Mouse (Mus musculus) left cerebral cortex, adult 8-10 months (tissue): ENCODE measurements around the gene Gapvd1. TPM values are rescaled to one million over a fixed set of nuclear protein-coding genes. Genes with fewer than 3 reads are reported as not detected.
"Not testable (repeated sequence)": the region's sequence is repeated elsewhere in the genome, so short reads cannot be mapped to it uniquely, and the experiment has no call there.

ENCODE experiments used
- DNase-seq, 2 experiments: peaks; one replicate each; pipeline ENCODE4 v3.0.0; 2022; ENCODE audit warnings: low spot score in 2 of 2
- total RNA-seq, 4 experiments: library from RNA; stranded (reverse); gene quantifications; 2 replicates each; pipeline ENCODE4 v1.2.4; 2022

Gapvd1 gene
- total RNA-seq = 10 to 100 TPM; 92.9 to 97.7 (median 96.1) TPM

GRCm38 (mm10) chr2:34754551-34755358 lies at the start of gene Gapvd1:
Gene Gapvd1 (minus strand): TSS chr2:34755232.
- no peak for DNase-seq

DNA sequence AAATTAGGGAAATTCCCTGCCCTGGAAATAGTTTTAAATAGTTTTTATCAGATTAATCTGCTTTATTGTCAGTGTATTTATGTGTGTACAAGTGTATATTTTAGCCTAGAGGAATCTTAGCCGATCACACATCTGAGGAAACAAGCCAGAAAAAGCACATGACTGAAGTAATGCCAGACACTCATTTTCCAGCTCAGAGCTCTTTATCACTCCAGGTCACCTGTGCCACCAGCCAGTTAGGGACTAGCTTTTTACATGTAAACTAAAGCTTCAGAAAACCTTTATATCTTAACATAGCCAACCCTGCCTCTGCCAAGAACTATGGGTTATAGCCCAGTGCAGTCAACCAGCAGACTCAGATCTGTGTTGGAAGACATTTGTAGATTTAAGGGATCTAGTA lies 49.8 kb upstream of the Gapvd1 start:
- DNase-seq = no peak

- DNase-seq = no peak
These were observed 49.1 kb upstream of the Gapvd1 start for GRCm38 (mm10) chr2:34804172-34804571.

DNA sequence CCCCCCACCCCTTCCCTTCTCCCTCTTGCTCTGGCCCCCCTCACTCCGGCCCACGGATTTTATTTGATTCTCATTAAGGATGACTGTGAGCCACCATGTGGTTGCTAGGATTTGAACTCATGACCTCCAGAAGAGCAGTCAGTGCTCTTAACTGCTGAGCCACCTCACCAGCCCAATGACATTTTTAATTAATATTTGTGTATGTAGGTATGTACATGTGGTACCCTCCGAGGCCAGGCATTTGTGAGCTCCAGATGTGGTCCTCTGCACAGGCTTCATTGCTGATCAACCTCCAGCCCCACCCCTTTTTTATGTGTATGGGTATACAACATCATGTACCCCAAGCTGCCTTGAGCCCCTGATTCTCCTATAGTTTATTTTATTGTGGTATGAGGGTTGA lies 48.7 kb upstream of the Gapvd1 start:
- DNase-seq = no peak

- DNase-seq = not testable (repeated sequence)
These were observed 47.7 kb upstream of the Gapvd1 start for GRCm38 (mm10) chr2:34802565-34803245.

DNA sequence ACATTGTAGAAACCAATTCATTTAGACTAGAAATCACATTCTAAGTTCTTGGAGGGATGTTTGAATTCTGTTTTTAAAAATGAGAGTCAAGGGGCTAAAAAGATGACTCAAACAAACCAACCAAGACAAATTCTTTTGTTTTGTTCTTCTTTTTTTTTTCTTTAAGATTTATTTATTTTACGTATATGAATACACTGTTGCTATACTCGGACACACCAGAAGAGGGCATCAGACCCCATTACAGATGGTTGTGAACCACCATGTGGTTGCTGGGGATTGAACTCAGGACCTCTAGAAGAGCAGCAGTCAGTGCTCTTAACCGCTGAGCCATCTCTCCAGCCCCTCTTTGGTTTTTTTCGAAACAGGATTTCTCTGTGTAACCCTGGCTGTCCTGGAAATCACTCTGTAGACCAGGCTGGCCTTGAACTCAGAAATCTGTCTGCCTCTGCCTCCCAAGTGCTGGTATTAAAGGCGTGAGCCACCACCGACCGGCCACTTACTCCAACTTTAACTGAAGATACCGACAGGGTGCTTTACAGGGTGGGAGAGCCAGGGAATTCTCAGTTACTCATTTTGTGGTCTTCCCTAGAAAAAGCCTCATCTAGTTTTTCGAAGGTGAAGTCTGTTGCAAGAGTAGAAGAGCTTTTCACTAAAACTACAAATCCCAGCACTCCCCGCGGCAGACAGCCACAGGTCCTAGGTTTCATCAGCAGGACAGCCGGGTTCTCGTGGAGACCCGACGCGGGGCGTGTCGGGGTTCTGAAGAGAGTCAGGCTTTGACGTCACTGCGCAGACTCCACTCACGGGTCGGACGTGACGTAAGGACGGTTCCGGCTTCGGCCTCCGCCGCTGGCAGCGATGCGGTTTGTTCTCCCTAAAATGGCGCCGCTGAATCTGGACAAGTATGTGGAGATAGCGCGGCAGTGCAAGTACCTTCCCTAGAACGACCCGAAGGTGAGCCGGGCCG lies 46.8 kb upstream of the Gapvd1 start:
- peak; percentile 91 to 97 for DNase-seq

DNA sequence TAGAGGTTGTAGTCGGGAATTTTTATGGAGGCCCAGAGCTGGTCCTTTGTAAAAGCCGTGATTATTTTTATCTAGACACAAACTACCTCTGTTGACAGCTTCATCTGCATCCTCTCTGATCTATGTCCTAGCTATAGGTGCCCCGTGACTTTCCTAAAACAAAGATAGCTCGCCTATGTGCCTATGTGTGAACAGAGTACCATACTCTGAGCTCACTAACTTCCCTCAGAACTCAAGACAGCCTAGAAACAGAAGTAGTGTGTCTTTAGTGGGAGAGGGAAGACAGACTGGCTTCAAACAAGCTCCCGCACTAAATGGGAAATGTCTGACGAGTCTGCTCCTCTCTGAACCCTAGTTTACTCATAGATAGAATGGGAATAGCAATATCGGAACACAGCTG lies 45.3 kb upstream of the Gapvd1 start:
- DNase-seq = no peak

DNA sequence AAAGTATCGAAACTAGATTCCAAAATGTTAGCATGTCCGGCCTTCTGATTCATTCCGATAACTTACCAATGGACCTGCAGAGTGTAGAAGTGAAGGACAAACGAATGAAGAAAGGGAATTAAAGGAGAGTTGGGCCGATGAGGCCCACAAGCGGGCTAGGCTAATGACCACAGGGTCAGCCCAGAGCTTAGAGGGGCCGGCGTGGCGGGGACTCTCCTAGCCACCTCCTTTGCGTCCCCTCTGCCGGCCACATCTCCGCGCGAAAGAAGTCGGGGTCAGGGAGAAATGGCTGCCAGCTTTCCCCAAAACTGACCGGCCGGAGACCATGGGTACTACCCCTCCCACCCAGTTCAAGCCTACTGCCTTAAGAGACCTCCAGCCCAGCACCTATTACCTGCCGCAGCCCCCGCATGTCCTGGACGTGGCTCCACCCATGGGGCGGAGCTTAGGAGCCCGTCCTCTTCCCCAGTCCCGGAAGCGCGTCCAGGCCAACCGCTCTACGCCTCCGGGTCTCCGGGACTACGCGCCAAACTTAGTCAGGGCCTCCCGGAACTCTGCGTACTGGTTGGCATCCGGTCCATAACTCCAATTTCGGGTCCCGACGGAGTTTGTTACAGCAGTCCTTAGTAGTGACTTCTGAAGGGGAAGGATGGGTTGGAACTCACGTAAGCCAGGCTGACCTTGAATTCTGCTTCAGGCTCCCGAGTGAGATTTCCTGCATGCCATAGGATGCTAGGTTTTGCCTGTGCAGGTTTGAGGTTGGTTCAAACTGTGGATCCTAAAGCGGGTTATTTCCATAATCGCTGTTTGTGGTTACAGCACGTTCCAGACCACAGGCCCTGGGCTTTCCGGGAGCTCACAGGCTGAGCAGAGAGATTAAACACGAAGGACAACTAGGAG lies 44.6 kb upstream of the Gapvd1 start, which contains the start of gene Rabepk:
Rabepk (minus strand) TSS at position 556 of the 900 bp plus-strand sequence.
- peak; percentile 51 to 76 for DNase-seq

GRCm38 (mm10) chr2:34795426-34795825 lies 40.4 kb upstream of the Gapvd1 start:
- no peak for DNase-seq

DNA sequence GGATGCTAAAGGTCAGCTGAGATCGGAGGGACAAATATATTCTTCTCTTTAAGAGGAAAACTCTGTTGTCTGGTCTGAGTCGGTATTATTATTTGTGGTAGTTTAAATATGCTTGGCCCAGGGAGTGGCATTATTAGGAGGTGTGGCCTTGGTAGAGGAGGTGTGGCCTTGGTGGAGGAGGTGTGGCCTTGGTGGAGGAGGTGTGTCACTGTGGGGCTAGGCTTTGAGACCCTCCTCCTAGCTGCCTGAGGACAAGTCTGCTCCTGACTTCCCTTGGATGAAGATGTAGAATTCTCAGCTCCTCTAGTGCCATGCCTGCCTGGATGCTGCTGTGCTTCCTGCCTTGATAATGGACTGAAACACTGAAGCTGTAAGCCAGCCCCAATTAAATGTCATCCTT lies 39.5 kb upstream of the Gapvd1 start:
- no peak for DNase-seq

- not testable (repeated sequence) for DNase-seq
These were observed 37.5 kb upstream of the Gapvd1 start for GRCm38 (mm10) chr2:34792543-34792942.

DNA sequence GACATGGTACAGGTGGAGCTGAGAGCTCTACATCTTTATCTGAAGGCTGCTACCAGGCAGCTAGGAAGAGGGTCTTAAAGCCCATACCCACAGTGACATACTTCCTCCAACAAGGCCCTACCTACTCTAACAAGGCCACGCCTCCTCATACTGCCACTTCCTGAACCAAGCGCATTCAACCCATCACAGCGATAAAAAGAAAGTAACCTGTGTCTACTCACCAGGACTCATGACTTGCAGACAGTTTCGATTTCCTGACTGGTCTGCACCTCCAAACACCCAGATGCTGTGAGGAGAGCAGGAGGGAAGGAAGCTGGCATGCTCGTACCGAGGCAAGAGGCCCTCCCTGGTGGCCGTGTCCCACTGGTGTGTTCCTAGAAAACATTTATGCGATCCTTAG lies 35.2 kb upstream of the Gapvd1 start:
- DNase-seq = no peak

GRCm38 (mm10) chr2:34784085-34784484 lies 29.1 kb upstream of the Gapvd1 start:
- DNase-seq = no peak

DNA sequence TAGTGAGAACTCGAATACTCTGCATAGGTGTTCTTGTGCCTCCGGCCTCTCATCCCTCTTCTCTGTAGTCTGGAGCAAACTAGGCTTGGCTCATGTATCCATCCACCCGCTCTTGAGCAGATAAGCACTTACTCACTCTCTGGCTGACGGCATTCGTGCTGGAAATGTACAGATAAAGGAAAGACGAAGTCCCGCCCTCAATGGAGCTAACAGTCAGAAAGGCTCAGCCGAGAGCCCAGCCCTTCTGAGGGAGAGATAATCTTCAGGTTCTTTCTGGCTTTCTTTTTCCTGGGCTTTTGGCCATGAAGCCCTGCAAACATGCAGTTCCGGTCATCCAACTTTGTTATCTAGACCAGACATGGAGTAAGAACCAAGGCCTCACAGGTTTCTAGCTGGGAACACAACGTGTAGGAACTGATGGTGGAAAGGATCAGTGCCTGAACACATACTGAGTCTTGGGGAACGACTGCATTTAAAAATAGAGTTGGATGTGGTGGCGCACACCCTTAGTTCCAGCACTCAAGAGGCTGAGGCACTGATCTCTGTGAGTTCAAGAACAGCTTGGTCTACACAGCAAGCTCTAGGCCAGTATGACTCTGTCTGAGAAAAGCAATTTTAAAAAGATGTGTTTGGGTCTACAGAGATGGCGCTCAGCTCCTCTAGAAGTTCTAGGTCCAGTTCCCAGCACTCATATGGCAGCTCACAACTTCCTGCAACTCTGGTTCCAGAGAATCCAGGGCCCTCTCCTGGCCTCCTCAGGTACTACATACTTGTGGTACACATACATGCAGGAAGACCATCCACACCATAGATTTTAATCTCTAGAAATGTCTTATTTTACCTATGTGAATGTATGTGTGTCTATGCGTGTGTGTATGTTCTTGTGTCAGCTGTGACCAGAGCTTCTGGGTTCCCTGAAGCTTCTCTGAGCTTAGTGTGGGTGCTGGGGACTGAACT lies 28.3 kb upstream of the Gapvd1 start:
- DNase-seq = no peak

DNA sequence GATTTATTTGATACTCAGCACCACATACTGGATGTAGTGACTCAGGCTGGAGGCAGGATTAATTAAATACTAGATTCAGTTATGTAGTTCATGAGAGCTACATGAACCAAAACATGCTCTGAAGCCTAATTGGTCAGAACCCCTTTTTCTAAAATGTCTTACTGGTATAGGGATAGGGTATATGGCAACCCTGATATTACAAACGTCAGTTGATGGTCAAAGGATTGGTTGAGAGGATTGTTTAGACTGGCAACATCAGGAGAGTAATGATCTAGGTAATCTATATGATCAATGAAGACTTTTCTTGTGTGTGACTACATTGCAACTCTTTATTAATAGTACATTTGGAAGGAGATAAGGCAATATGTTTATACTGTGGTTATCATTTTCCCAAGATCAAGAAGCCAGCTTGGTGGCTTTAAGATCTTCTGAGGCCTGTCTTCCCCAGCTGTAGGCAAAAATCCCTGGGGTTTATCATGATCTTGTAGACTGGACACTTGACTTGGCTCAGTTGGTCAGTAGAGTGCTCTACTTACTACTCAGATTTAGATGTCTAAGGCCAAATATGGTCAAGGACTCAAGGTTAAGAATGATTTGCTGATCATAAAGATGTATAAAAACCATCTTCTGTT lies 22.3 kb upstream of the Gapvd1 start:
- DNase-seq = no peak

- no peak for DNase-seq
These were observed 19.5 kb upstream of the Gapvd1 start for GRCm38 (mm10) chr2:34774493-34774892.

DNA sequence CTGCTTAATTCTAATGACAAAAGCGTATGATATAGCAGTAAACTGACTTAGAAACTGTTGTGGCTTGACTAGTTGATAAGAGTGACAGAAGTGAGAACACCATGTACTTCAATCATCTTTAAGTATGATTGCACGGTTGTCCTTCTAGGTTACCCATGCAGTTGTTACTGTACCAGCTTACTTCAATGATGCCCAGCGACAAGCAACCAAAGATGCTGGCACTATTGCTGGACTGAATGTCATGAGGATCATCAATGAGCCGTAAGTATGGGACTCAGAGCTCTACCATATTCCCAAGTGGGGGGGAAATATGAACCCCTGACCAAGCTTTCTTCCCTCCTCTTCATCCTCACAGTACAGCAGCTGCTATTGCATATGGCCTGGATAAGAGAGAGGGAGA lies 18.6 kb upstream of the Gapvd1 start:
- DNase-seq = no peak

- DNase-seq = peak in 1 of 2 experiments; percentile 19
These were observed 17.5 kb upstream of the Gapvd1 start for GRCm38 (mm10) chr2:34772252-34773235.
